Mouse (Mus musculus): ENCODE measurements around the gene Zbtb20. TPM values are rescaled to one million over a fixed set of nuclear protein-coding genes. Genes with fewer than 3 reads are reported as not detected.

Zbtb20 gene
- total RNA-seq, 2 experiments from 2014 or later: 8.1 to 9.4 TPM

DNA sequence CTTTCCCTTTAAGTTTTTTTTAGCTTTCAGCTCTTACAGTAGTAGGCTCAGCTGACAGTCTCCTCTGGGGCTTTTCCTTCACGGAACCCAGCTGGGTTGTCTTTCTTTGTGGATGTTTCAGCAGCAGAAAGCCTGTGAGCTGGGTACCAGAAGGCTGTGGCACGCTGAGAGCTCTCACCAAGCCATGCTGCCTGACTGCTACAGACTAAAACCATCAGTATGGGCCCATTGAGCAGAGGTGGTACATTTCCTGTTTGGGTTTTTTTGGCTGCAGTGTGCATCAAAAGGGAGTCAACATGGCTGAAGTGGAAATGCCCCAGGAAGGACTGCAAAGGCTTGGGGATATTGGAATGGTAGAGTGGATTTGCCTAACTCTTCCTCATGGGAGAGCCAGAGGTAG lies 724.0 kb downstream of the Zbtb20 start:
- ATAC-seq (replicated peaks; ENCODE audit: low FRiP score, low TSS enrichment, poor library complexity, severe bottlenecking): no peak

- ATAC-seq (replicated peaks; ENCODE audit: low FRiP score, low TSS enrichment, poor library complexity, severe bottlenecking): no peak
Observed at GRCm38 (mm10) chr16:43602573-43602972, 726.9 kb downstream of the Zbtb20 start.

- ATAC-seq (replicated peaks; ENCODE audit: low FRiP score, low TSS enrichment, poor library complexity, severe bottlenecking): no peak
Observed at GRCm38 (mm10) chr16:43603591-43604141, 728.0 kb downstream of the Zbtb20 start.

DNA sequence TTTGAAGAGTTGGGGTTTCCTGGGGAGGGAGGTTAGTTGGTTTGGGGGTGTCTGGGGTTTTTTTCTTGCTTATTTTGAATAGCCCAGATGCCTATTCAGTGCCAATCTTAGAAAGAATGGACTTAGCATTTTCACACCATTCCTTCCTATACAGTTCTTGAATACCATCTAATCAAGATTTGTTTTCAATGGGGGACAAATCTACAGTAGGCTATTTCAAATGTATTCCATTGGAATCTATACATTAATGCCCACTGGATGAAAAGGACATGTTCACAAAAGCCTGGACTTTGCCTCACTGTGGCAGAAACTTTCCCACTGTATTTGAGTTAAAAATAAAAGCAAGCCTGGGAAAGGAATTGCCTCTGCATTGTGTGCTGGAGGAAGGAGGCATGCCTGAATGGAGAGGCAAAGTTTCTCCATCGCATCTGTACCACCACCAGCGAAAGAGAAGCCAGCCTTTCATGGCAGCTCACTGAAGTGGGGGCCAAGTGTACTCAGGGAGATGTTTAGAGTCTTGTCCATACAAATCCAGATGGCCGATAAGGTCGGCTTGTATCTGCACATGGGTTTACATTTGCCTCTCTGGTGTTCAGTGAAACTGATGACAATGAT lies 728.8 kb downstream of the Zbtb20 start:
- ATAC-seq (replicated peaks; ENCODE audit: low FRiP score, low TSS enrichment, poor library complexity, severe bottlenecking): no peak

DNA sequence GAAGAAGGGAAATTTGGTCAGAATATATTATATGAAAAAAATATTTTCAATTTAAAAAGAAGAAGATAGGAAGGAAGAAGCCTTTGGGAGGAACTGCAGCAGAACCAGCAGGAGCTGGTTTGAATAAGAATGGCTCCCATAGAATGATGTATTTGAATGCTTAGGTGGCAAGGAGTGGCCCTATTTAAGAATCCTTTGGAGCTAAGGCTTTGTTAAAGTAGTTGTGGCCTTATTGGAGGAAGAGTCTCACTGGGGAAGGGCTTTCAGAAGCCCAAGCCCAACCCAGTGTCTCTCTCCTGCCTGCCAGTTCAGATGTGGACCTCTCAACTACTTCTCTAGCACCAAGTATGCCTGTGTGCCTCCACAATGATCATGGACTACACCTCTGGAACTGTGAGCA lies 731.4 kb downstream of the Zbtb20 start:
- no peak for ATAC-seq (replicated peaks; ENCODE audit: low FRiP score, low TSS enrichment, poor library complexity, severe bottlenecking)

DNA sequence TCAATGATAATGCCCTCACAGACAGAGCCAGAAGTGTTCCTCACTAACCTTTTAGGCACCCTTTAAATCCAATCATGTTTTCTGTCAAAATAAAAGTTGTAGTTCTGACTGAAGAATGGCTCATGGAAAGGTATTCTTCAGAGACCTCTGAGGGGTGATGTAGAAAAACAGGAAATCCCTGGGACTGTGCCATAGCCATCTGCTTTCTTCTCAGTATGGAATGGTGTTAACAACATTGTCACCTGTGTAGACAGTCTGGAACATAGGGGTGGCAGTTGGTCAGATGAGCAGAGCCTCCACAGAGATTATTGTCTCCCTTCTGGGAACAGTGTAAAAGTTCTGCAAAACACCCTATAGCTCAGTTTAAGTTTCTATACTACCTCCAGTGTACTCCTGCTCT lies 732.4 kb downstream of the Zbtb20 start:
- no peak for ATAC-seq (replicated peaks; ENCODE audit: low FRiP score, low TSS enrichment, poor library complexity, severe bottlenecking)

GRCm38 (mm10) chr16:43610375-43610774 lies 734.7 kb downstream of the Zbtb20 start:
- ATAC-seq (replicated peaks; ENCODE audit: low FRiP score, low TSS enrichment, poor library complexity, severe bottlenecking): no peak

GRCm38 (mm10) chr16:43616348-43616747 lies 740.7 kb downstream of the Zbtb20 start:
- no peak for ATAC-seq (replicated peaks; ENCODE audit: low FRiP score, low TSS enrichment, poor library complexity, severe bottlenecking)

GRCm38 (mm10) chr16:43617346-43617745 lies 741.7 kb downstream of the Zbtb20 start:
- no peak for ATAC-seq (replicated peaks; ENCODE audit: low FRiP score, low TSS enrichment, poor library complexity, severe bottlenecking)

GRCm38 (mm10) chr16:43618286-43618685 lies 742.6 kb downstream of the Zbtb20 start:
- ATAC-seq (replicated peaks; ENCODE audit: low FRiP score, low TSS enrichment, poor library complexity, severe bottlenecking): no peak

GRCm38 (mm10) chr16:43619277-43619676 lies 743.6 kb downstream of the Zbtb20 start:
- ATAC-seq (replicated peaks; ENCODE audit: low FRiP score, low TSS enrichment, poor library complexity, severe bottlenecking): no peak

DNA sequence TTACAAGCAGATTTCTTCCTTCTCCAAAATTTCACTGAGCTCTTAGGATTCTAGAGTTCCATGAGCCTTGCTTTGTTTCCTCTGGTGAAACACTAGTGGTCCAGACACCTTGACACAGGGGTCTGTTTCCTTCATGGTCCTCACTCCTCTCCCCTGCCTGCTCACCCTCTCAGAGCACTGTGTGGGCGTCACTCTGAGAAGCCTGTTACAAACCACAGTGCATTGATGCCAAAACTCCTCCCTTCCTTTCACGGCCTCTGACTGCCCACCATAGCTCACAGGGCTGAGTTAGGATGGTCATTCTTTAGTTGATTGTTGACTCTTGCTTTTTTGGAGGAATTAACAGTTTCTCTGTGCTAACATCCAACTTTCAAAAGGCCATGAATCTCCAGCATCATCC lies 744.7 kb downstream of the Zbtb20 start:
- no peak for ATAC-seq (replicated peaks; ENCODE audit: low FRiP score, low TSS enrichment, poor library complexity, severe bottlenecking)

DNA sequence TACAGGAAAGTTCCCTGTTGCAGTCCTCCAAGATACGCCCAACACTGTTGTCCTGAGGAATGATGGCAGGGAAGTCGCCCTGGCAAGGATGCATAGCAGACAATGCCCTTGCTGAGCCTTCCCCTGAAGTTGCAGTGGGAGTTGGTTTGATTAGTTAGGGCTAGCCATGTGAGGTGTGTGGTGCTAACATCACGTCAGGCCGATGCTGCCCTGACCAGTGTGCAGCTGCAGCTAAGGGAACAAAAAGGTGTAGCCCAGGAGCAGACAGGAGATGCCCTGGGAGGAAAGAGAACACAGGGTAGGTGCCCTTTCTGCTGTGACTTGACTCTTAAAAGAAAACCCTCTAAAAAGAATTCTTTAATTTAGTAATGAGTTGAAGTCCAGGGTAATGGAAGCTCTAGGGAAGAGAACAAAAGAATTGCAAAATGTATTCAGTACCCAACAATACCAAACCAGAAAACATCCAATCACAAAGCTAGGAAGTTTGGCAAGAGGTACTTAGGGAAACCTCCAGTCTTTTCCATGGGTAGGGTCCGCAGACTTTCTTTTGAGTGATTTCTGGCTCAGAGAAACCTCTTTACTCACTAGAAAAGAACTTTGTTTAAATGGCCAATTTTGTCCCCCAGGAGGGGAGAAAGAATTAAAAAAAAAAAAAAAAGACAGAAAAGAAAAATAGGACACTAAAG lies 747.8 kb downstream of the Zbtb20 start:
- no peak for ATAC-seq (replicated peaks; ENCODE audit: low FRiP score, low TSS enrichment, poor library complexity, severe bottlenecking)

GRCm38 (mm10) chr16:43624876-43625275 lies 749.2 kb downstream of the Zbtb20 start:
- ATAC-seq (replicated peaks; ENCODE audit: low FRiP score, low TSS enrichment, poor library complexity, severe bottlenecking): no peak

GRCm38 (mm10) chr16:43625289-43625688 lies 749.6 kb downstream of the Zbtb20 start:
- no peak for ATAC-seq (replicated peaks; ENCODE audit: low FRiP score, low TSS enrichment, poor library complexity, severe bottlenecking)

GRCm38 (mm10) chr16:43625956-43626355 lies 750.3 kb downstream of the Zbtb20 start:
- ATAC-seq (replicated peaks; ENCODE audit: low FRiP score, low TSS enrichment, poor library complexity, severe bottlenecking): no peak

DNA sequence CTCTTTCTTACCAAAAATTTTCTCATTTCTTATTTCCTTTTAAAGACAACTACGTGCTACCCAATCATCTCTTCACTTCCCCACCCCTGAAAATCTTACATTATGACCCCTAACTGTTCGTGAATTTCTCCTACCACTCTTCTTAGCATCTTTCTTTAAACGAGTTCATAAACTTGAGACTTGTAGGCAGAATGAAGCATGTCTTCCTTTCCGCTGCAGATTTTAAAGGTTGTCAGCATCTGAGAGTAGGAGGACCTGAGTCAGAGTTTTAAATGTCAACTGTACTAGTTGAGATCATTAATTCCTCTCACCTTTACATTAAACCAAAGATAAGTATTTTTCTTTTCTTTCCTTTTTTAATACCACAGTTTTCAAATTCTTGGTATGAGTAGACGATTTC lies 753.0 kb downstream of the Zbtb20 start:
- ATAC-seq (replicated peaks; ENCODE audit: low FRiP score, low TSS enrichment, poor library complexity, severe bottlenecking): no peak

DNA sequence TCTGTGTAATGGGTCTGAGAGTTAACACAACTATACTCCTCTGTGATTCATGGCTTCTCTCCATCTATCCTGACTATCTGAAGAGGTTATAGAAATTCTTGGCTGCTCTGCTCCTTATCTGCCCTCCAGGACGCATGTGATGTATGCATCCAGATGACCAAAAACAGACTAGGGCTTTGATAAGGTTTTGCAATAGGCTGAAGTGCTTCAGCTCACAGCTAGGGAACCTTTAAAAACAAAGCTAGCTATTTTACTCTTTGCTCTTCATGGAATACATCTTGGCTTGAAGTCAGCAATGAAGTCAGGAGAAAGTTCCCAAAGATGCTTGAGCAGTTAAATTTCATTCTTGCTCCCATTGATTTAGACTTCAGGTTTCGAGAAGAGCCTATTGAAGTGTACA lies 756.1 kb downstream of the Zbtb20 start:
- ATAC-seq (replicated peaks; ENCODE audit: low FRiP score, low TSS enrichment, poor library complexity, severe bottlenecking): no peak

- no peak for ATAC-seq (replicated peaks; ENCODE audit: low FRiP score, low TSS enrichment, poor library complexity, severe bottlenecking)
Observed at GRCm38 (mm10) chr16:43634037-43634436, 758.4 kb downstream of the Zbtb20 start.

GRCm38 (mm10) chr16:43637241-43637640 lies 761.6 kb downstream of the Zbtb20 start:
- ATAC-seq (replicated peaks; ENCODE audit: low FRiP score, low TSS enrichment, poor library complexity, severe bottlenecking): no peak

GRCm38 (mm10) chr16:43638406-43639049 lies 762.8 kb downstream of the Zbtb20 start:
- ATAC-seq (replicated peaks; ENCODE audit: low FRiP score, low TSS enrichment, poor library complexity, severe bottlenecking): no peak
